Mouse (Mus musculus) embryonic fibroblast, embryonic 13.5 days (primary cell): ENCODE data around the gene Lbhd2. TPM values are rescaled to one million over a fixed set of nuclear protein-coding genes. Genes with fewer than 3 reads are reported as not detected.

Source experiments
- H3K27ac ChIP-seq: 2 replicates; pipeline ENCODE4 v1.5.1; 2012; ENCODE audit warnings: low read length, control low read depth, inconsistent platforms; ENCODE audit not compliant: insufficient read depth
- H3K4me1 ChIP-seq: 2 replicates; pipeline ENCODE4 v1.6.1; 2011; ENCODE audit warnings: low read length; ENCODE audit not compliant: control insufficient read depth, insufficient read depth
- H3K4me3 ChIP-seq: 2 replicates; pipeline ENCODE4 v1.5.1; 2011; ENCODE audit warnings: mild to moderate bottlenecking, control low read depth, low read length; ENCODE audit not compliant: insufficient read depth
- CTCF ChIP-seq: IDR thresholded peaks from 2 replicates; pipeline ENCODE4 v1.5.1; 2011; ENCODE audit warnings: mild to moderate bottlenecking, control low read depth, low read length, moderate library complexity, borderline replicate concordance; ENCODE audit not compliant: insufficient read depth
- POLR2A ChIP-seq: IDR thresholded peaks from 2 replicates; pipeline ENCODE4 v1.6.1; 2011; ENCODE audit warnings: low read depth, mild to moderate bottlenecking, control low read depth, low read length, moderate library complexity
- polyA plus RNA-seq: library from polyadenylated mRNA; stranded (reverse); fragments of >200 nt; gene quantifications from 2 replicates; pipeline ENCODE4 v1.2.4, GENCODE M21; 2011; ENCODE audit warnings: low read depth; ENCODE audit not compliant: missing spikeins, insufficient read length

Gene Lbhd2
- polyA plus RNA-seq, 1 experiment: not detected

DNA sequence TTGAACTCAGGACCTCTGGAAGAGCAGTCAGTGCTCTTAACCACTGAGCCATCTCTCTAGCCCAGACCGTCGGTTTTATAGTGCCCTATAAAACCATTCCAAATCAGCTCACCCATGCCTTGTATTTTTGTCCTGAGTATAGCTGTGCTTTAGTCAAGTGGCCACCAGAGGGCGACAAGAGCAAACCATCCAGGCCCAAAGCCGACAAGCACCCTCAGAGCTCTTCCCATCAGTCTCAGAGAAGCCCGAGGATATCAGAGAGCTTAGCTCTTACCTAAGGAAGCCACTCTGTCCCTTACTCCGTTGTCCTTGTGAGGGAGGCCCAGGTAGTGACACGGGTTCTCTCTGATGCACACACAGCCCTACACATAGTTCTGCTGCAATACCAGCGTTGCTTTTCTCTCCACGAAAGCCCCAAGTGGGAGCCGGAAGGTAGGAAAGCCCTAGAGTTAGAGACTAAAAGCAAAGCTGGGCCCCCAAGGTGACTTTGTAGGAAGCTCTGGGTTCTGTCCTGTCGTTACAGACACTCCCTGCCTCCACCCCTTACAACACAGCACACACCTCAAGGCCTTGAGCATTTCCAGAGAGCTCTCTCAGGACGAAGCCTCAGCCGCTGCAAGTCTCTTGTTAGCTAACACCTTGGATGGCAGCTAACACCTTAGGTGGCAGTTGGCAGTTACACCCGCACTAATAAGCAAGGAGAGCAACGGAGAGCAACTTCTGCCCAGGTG, 5.0 kb upstream of the Lbhd2 start:
- no peaks in the 10 kb centered on the region for H3K4me1 ChIP-seq
- no peak overlapping the region for H3K4me3 ChIP-seq
- no peak overlapping the region for H3K27ac ChIP-seq
- TF ChIP-seq CTCF (peak; percentile 76), POLR2A (no peak)

DNA sequence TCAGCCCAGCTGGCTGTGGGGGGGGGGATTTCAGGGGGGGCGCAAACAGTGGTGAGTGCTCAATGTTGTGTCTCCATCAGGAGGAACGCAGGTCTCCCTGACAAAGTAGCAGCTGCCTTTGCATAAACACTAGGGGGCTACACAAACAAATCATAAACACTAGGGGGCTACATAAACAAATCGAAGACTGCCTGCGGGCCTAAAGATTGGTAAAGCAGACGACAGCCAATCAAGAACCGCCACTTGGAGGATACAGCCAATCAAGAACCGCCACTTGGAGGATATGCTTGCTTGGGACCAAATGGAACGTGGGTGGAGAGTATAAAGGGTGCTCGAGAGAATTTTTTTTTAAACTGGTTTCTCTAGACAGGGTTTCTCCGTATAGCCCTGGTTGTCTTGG, 1.7 kb upstream of the Lbhd2 start:
- Histone ChIP-seq H3K27ac (no peak overlapping the region), H3K4me1 (no peaks in the 10 kb centered on the region), H3K4me3 (no peak overlapping the region)
- TF ChIP-seq CTCF (no peak), POLR2A (no peak)

DNA sequence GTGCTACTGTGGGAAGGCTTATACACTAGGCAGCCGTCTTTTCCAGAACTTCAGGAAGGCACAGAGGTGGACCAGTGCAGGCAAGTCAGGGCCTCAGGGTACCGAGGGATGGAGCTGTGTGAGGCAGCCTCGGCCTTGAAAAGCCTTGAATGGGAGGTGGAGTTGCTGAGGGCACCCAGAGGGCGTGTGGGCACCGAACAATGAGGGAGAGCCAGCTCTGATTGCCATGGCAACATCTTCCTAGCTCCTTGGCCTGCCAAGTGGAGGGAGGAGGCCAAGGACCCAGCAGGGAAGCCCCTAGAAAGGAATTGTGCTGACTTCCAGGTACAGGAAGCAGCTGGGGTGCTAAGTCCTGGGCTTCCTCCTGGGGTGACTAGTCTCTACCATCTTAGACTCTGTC, 3.0 kb downstream of the Lbhd2 start:
- no peak overlapping the region for H3K27ac ChIP-seq
- TF ChIP-seq POLR2A (no peak), CTCF (no peak)
- no peaks in the 10 kb centered on the region for H3K4me1 ChIP-seq
- H3K4me3 ChIP-seq: no peak overlapping the region

DNA sequence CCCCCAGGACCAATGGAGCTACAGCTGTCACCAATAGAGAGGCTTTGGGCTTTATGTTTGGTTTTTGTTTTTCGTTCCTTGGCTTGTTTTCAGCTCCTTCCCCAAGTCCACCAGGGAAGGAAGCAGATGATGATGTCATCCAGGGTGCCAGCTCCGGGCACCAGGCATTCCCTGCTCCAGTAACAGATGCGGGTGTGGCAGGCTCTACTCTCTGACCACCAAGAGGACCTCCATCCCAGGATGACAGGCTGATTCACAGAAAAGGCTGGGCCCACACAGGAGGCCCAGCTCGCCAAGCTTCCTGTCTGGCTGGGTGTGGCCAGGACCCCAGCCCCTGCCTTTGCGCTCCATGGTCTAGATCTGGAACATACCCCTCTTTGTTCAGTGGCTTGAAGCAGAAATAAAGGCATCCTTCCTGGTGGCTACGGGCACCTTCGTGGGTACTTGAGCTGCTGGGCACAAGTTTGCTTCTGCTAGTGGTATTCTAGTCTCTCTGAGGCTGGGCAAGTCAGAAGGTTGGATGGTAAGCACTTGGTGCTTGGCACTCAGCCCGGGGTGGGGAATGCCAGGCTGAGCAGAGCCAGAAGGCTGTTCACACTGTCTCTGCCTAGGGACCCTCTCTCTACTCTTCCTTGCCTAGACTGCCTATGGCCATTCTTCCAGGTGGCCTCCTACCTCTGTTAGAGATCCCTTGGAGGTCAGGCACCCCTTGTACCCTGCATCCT, 5.2 kb downstream of the Lbhd2 start:
- Histone ChIP-seq H3K4me3 (no peak overlapping the region), H3K27ac (no peak overlapping the region), H3K4me1 (no peaks in the 10 kb centered on the region)
- TF ChIP-seq POLR2A (no peak), CTCF (no peak)

DNA sequence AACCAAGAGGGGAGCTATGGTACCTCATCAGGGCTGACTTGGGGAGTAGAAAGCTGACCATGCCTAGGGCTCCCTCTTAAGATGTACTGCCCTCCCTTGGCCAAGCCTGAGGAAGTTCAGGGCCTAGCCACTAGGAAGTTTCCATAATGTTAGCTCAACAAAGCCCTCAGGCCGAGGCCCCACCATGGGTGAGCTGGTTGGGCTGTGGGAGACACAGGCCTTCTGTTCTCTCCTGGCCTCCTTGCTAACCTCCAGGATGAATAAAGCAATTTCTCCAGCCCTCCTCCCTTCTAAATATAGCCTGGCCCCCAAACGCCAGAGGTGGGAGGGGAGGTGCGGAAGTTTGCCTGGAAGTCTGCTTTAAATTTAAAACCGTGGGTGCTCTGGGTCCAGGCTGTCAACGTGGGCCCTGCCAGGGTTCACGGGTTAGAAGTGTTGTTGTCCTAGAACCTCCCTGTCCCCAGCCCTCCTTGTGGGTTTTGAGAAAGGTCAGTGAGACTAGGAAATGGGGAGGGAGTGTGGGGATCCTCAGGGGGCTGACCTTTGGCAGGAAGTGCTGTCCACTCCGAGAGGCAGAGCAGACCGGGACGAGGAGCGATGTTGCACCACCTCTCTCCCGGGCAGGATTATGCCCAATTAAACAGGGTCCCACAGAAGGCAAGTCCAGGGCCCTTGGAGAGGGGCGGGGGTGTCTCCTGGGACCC, 6.1 kb downstream of the Lbhd2 start:
- TF ChIP-seq POLR2A (0 out of 2 replicates have a peak, but pooled peaks have one; percentile 11), CTCF (no peak)
- H3K4me3 ChIP-seq: no peak overlapping the region
- no peaks in the 10 kb centered on the region for H3K4me1 ChIP-seq
- no peak overlapping the region for H3K27ac ChIP-seq

DNA sequence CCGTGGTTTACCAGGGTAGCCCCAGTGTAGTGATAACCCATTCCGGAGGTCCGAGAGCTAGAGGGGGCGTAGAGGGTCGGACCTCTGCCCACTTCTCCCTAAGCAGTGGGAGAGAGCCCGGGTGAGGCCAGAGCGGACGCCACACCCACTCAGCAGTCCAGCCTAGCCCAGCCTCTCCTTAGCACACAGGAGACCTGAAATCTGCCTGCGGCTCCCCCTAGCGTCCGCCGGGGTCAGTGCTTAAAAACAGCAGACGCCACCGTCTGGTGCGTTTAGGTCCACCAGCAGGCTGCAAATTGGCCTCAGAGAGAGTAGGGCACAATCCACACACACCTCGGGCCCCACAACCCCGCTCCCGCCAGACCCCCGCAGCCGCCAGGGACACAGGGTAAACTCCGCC, 6.7 kb downstream of the Lbhd2 start:
- H3K4me3 ChIP-seq: no peak overlapping the region
- H3K27ac ChIP-seq: no peak overlapping the region
- TF ChIP-seq POLR2A (peak; percentile 35; the same call in 1 of the 2 replicates), CTCF (peak; percentile 91)
- no peaks in the 10 kb centered on the region for H3K4me1 ChIP-seq

DNA sequence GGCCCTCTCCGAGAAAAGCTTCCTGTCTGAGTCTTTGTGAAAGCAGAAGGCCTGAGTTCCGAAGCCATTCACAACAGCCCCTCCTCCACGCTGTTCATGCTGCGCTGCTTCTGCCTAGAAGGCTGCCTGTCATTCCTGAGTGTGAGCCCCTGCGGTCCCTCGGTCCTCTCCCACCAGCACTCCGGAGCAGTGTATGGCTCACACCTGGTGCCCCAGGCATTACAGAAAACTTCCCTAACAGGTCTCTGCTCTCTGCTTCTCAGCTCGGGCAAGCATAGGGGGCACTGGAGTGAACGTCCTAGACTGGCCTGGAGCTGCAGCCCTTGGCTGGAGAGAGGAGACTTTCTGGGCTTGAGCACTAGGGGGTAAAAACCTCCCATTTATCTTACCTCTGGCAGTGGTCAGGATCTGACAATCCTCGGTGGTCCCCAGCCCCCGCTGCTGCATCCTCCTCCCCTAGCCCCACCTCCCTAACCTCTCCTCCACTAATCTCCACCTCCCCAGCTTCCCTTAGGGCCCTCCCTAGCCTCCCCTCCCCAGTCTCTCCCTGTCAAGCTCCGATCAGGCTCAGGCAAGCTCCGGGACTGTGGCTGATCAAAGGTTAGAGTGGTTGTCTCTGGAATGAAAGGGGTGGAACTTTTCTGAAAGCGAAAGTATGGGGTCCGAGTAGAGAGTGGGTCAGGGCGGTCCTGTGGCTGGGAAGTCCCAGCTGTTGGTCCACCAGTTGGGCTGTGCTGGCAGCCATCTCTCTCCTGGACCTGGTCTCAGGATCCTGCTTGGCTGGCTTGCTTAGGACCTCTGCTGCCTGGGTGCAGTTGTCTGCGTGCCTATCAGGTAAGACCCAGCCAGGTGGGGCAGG, 10.5 kb downstream of the Lbhd2 start, which contains the start of gene Exoc3l4:
Exoc3l4 (plus strand) TSS at position 97 of the 859 bp plus-strand sequence.
- TF ChIP-seq CTCF: no peak
- 0 out of 2 replicates have a peak, but pooled peaks have one; percentile 15 for TF ChIP-seq POLR2A
- Histone ChIP-seq H3K4me1 (no peaks in the 10 kb centered on the region), H3K4me3 (no peak within 1 kb of the TSS), H3K27ac (no peak within 1 kb of the TSS)

DNA sequence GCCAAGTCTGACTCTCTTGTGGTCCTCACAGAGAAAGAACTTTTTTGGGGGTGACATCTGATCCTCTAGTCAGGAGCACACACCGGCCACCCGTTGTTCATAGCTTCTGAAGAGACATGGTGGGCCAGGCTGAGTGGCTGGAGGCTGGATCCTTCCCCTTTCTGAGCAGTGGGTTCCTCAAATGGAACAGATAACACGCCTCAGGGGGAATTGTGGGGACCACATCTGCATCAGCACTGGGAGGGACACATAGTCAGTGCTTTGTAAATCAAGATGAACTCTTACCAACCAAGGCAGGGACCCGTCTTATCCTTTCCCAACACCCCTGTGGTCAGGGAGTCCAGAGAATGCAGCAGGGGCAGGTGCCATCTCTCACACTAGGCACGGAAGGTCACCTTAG, 13.3 kb downstream of the Lbhd2 start:
- Histone ChIP-seq H3K27ac (no peak overlapping the region), H3K4me1 (no peaks in the 10 kb centered on the region), H3K4me3 (no peak overlapping the region)
- TF ChIP-seq POLR2A: no peak
- TF ChIP-seq CTCF: no peak

DNA sequence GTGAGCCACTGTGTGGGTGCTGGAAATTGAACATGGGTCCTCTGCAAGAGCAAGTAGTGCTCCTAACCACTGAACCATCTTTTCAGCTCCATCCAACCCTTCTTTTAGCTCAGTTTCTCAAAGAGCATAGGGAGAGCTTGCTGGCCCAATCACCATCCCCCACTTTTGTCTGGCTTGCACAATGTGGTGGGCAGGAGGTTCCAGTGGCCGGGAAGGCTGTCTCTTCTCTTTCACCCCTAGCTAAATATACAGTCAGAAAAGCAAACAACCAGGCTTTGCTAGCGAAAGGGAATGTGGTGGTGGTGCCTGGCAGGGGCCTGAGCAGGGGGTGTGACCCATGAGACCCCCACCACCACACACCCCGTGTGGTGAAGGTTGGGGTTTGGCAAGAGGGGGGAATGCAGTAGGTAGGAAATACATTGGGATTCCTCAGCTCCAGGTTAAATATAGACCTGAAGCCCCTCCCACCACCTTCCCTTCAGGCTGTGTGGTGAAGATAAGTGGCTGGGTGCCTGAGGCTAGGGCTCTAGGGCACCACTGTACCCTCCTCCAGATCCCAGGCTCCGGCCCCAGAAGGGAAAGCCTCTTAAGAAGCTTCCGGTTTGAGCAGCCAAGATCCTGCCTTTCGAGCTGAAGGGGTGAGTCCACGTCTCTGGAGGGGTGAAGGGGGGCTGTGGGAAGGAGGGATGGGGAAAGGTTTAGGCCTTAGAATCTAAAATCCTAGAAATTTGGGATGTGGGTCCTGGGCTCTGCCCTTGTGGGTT, 14.5 kb downstream of the Lbhd2 start:
- Histone ChIP-seq H3K4me1 (no peaks in the 10 kb centered on the region), H3K4me3 (no peak overlapping the region), H3K27ac (no peak overlapping the region)
- TF ChIP-seq POLR2A (no peak), CTCF (no peak)
